Mouse (Mus musculus) limb, embryonic 15.5 days (tissue): ENCODE data around the gene Cdh15. TPM values are rescaled to one million over a fixed set of nuclear protein-coding genes. Genes with fewer than 3 reads are reported as not detected.

Experiments used
- ATAC-seq: fragments of 200-750 bp; cut with Nextera tagmentation; 2 replicates; pipeline ENCODE4 v1.8.0; 2017; ENCODE audit warnings: low read depth, moderate TSS enrichment; ENCODE audit not compliant: insufficient number of reproducible peaks, low FRiP score, low TSS enrichment
- H3K27ac ChIP-seq: fragments of 300-500 bp; sonication (generic); 2 replicates; pipeline ENCODE4 v1.5.1; 2015; ENCODE audit warnings: moderate library complexity, mild to moderate bottlenecking, inconsistent platforms
- H3K27me3 ChIP-seq: fragments of 300-500 bp; sonication (generic); 2 replicates; pipeline ENCODE4 v1.6.1; 2015; ENCODE audit warnings: inconsistent platforms
- H3K36me3 ChIP-seq: fragments of 300-500 bp; sonication (generic); 2 replicates; pipeline ENCODE4 v1.6.1; 2015; ENCODE audit warnings: inconsistent platforms
- H3K4me1 ChIP-seq: fragments of 300-500 bp; sonication (generic); 2 replicates; pipeline ENCODE4 v1.6.1; 2015; ENCODE audit warnings: inconsistent platforms
- H3K4me2 ChIP-seq: fragments of 300-500 bp; sonication (generic); 2 replicates; pipeline ENCODE4 v1.6.1; 2015; ENCODE audit warnings: mild to moderate bottlenecking, inconsistent platforms
- H3K4me3 ChIP-seq: fragments of 300-500 bp; sonication (generic); 2 replicates; pipeline ENCODE4 v1.5.1; 2015; ENCODE audit warnings: mild to moderate bottlenecking, inconsistent platforms
- H3K9ac ChIP-seq: fragments of 300-500 bp; sonication (generic); 2 replicates; pipeline ENCODE4 v1.6.1; 2015; ENCODE audit warnings: inconsistent platforms
- H3K9me3 ChIP-seq: fragments of 300-500 bp; sonication (generic); 2 replicates; pipeline ENCODE4 v1.6.1; 2016; ENCODE audit warnings: inconsistent platforms
- WGBS: fragments of 180-500 bp; shearing (Covaris S2); methylation state at CpG from one replicate; pipeline ENCODE4 v1.1.7; 2015; 5-methylcytosine and 5-hydroxymethylcytosine counted together
- polyA plus RNA-seq: library from polyadenylated mRNA; unstranded; fragments of >200 nt; fragmentation: Nextera tagmentation; extraction: Ambion mirVana; gene quantifications from 2 replicates; pipeline ENCODE4 v1.2.1, GENCODE M21; 2015

Cdh15 gene
- polyA plus RNA-seq, 1 experiment from 2014 or later = 16.5 TPM

GRCm38 (mm10) chr8:122817724-122818496 lies 29.9 kb upstream of the Cdh15 start:
- H3K9ac ChIP-seq = no peak overlapping the region
- no peak overlapping the region for H3K4me3 ChIP-seq
- H3K27me3 ChIP-seq = no peaks in the 10 kb centered on the region
- H3K27ac ChIP-seq = no peak overlapping the region
- H3K4me2 ChIP-seq = no peak overlapping the region
- WGBS = 53% methylated on average over 13 of the region's 13 CpGs
- H3K4me1 ChIP-seq = no peaks in the 10 kb centered on the region
- no peaks in the 10 kb centered on the region for H3K9me3 ChIP-seq
- peaks cover 17% of the 10 kb centered on the region for H3K36me3 ChIP-seq
- no peak for ATAC-seq

GRCm38 (mm10) chr8:122819776-122820175 lies 28.0 kb upstream of the Cdh15 start:
- H3K9me3 ChIP-seq = no peaks in the 10 kb centered on the region
- peaks cover 8% of the 10 kb centered on the region; the same call in 1 of the 2 replicates for H3K4me1 ChIP-seq
- H3K27ac ChIP-seq = no peak overlapping the region
- peaks cover 6% of the 10 kb centered on the region for H3K36me3 ChIP-seq
- no peaks in the 10 kb centered on the region for H3K27me3 ChIP-seq
- no peak overlapping the region for H3K4me2 ChIP-seq
- no peak overlapping the region for H3K9ac ChIP-seq
- no peak for ATAC-seq
- no peak overlapping the region for H3K4me3 ChIP-seq
- WGBS = 52% methylated on average over 11 of the region's 11 CpGs

- Histone ChIP-seq H3K27me3 (no peaks in the 10 kb centered on the region), H3K9ac (no peak overlapping the region), H3K36me3 (no peaks in the 10 kb centered on the region), H3K9me3 (no peaks in the 10 kb centered on the region), H3K4me1 (peaks cover 9% of the 10 kb centered on the region; the same call in 1 of the 2 replicates), H3K4me2 (no peak overlapping the region), H3K4me3 (no peak overlapping the region), H3K27ac (no peak overlapping the region; the same call in 1 of the 2 replicates)
- no peak for ATAC-seq
- WGBS = 10% methylated on average over 5 of the region's 5 CpGs
These were observed 23.2 kb upstream of the Cdh15 start for GRCm38 (mm10) chr8:122824571-122824970.

- Histone ChIP-seq H3K4me3 (no peak overlapping the region), H3K9ac (no peak overlapping the region), H3K9me3 (no peaks in the 10 kb centered on the region), H3K27me3 (no peaks in the 10 kb centered on the region), H3K4me1 (peaks cover 9% of the 10 kb centered on the region; the same call in 1 of the 2 replicates), H3K4me2 (no peak overlapping the region), H3K27ac (no peak overlapping the region), H3K36me3 (no peaks in the 10 kb centered on the region)
- ATAC-seq = no peak
- 73% methylated on average over 9 of the region's 9 CpGs for WGBS
These were observed 22.8 kb upstream of the Cdh15 start for GRCm38 (mm10) chr8:122824986-122825385.

GRCm38 (mm10) chr8:122825408-122825807 lies 22.4 kb upstream of the Cdh15 start:
- Histone ChIP-seq H3K36me3 (no peaks in the 10 kb centered on the region), H3K9ac (no peak overlapping the region), H3K27me3 (no peaks in the 10 kb centered on the region), H3K4me1 (peaks cover 11% of the 10 kb centered on the region; the same call in 1 of the 2 replicates), H3K4me3 (no peak overlapping the region), H3K4me2 (no peak overlapping the region), H3K9me3 (no peaks in the 10 kb centered on the region), H3K27ac (no peak overlapping the region)
- WGBS = 81% methylated on average over 8 of the region's 8 CpGs
- ATAC-seq = no peak

- Histone ChIP-seq H3K36me3 (no peaks in the 10 kb centered on the region), H3K27ac (no peak overlapping the region), H3K9me3 (no peaks in the 10 kb centered on the region), H3K4me2 (no peak overlapping the region), H3K27me3 (no peaks in the 10 kb centered on the region), H3K9ac (no peak overlapping the region), H3K4me1 (peaks cover 6% of the 10 kb centered on the region; the same call in 1 of the 2 replicates), H3K4me3 (no peak overlapping the region)
- 73% methylated on average over 3 of the region's 3 CpGs for WGBS
- ATAC-seq = no peak
These were observed 18.4 kb upstream of the Cdh15 start for GRCm38 (mm10) chr8:122829396-122829795.

GRCm38 (mm10) chr8:122830349-122831061 lies 17.3 kb upstream of the Cdh15 start:
- Histone ChIP-seq H3K4me3 (no peak overlapping the region), H3K36me3 (no peaks in the 10 kb centered on the region), H3K4me2 (no peak overlapping the region), H3K9ac (no peak overlapping the region), H3K9me3 (no peaks in the 10 kb centered on the region), H3K27ac (no peak overlapping the region), H3K27me3 (no peaks in the 10 kb centered on the region), H3K4me1 (0 out of 2 replicates have a peak, but pooled peaks cover 2% of the 10 kb centered on the region)
- WGBS = 44% methylated on average over 8 of the region's 8 CpGs
- no peak for ATAC-seq

GRCm38 (mm10) chr8:122834416-122834815 lies 13.3 kb upstream of the Cdh15 start:
- Histone ChIP-seq H3K27ac (no peak overlapping the region), H3K27me3 (no peaks in the 10 kb centered on the region), H3K4me3 (no peak overlapping the region), H3K4me2 (no peak overlapping the region), H3K4me1 (0 out of 2 replicates have a peak, but pooled peaks cover 2% of the 10 kb centered on the region), H3K9me3 (no peaks in the 10 kb centered on the region), H3K36me3 (no peaks in the 10 kb centered on the region), H3K9ac (no peak overlapping the region)
- 78% methylated on average over 8 of the region's 8 CpGs for WGBS
- no peak for ATAC-seq

- H3K4me2 ChIP-seq = no peak overlapping the region
- peaks cover 1% of the 10 kb centered on the region; the same call in 1 of the 2 replicates for H3K27me3 ChIP-seq
- 0 out of 2 replicates have a peak, but pooled peaks cover 2% of the 10 kb centered on the region for H3K4me1 ChIP-seq
- no peak overlapping the region for H3K9ac ChIP-seq
- H3K9me3 ChIP-seq = no peaks in the 10 kb centered on the region
- WGBS = 29% methylated on average over 8 of the region's 8 CpGs
- H3K27ac ChIP-seq = no peak overlapping the region
- no peaks in the 10 kb centered on the region for H3K36me3 ChIP-seq
- ATAC-seq = peak; percentile 48; the same call in 1 of the 2 replicates
- H3K4me3 ChIP-seq = no peak overlapping the region
These were observed 12.8 kb upstream of the Cdh15 start for GRCm38 (mm10) chr8:122834971-122835370.

GRCm38 (mm10) chr8:122836199-122836598 lies 11.6 kb upstream of the Cdh15 start:
- H3K4me1 ChIP-seq = no peaks in the 10 kb centered on the region
- 81% methylated on average over 12 of the region's 12 CpGs for WGBS
- H3K27ac ChIP-seq = no peak overlapping the region
- H3K9ac ChIP-seq = no peak overlapping the region
- no peaks in the 10 kb centered on the region for H3K9me3 ChIP-seq
- no peak overlapping the region for H3K4me3 ChIP-seq
- no peak overlapping the region for H3K4me2 ChIP-seq
- no peaks in the 10 kb centered on the region for H3K36me3 ChIP-seq
- ATAC-seq = no peak
- peaks cover 3% of the 10 kb centered on the region; the same call in 1 of the 2 replicates for H3K27me3 ChIP-seq

- Histone ChIP-seq H3K9me3 (no peaks in the 10 kb centered on the region), H3K27ac (no peak overlapping the region), H3K4me1 (no peaks in the 10 kb centered on the region), H3K4me2 (no peak overlapping the region), H3K36me3 (no peaks in the 10 kb centered on the region), H3K4me3 (no peak overlapping the region), H3K9ac (no peak overlapping the region), H3K27me3 (peaks cover 3% of the 10 kb centered on the region; the same call in 1 of the 2 replicates)
- WGBS = 81% methylated on average over 13 of the region's 13 CpGs
- ATAC-seq = no peak
These were observed 11.1 kb upstream of the Cdh15 start for GRCm38 (mm10) chr8:122836696-122837095.

GRCm38 (mm10) chr8:122844161-122844560 lies 3.6 kb upstream of the Cdh15 start:
- H3K27ac ChIP-seq = no peak overlapping the region
- H3K36me3 ChIP-seq = no peaks in the 10 kb centered on the region
- H3K4me1 ChIP-seq = peaks cover 10% of the 10 kb centered on the region; the same call in 1 of the 2 replicates
- ATAC-seq = no peak
- WGBS = 53% methylated on average over 3 of the region's 3 CpGs
- H3K4me3 ChIP-seq = no peak overlapping the region
- no peak overlapping the region for H3K4me2 ChIP-seq
- H3K9ac ChIP-seq = no peak overlapping the region
- H3K27me3 ChIP-seq = peaks cover 11% of the 10 kb centered on the region; the same call in 1 of the 2 replicates
- no peaks in the 10 kb centered on the region for H3K9me3 ChIP-seq
